Mouse (Mus musculus) intestine, embryonic 15.5 days (tissue): ENCODE measurements at regions not wholly inside any gene's neighbourhood (a gene's known extent, or its start where the extent isn't known, plus 50 kb on each side); places are given as distances from the start of the nearest gene placed in this dataset.

ENCODE experiments used
- ATAC-seq: fragments of 200-750 bp; cut with Nextera tagmentation; 2 replicates; pipeline ENCODE4 v1.8.0; 2017; ENCODE audit warnings: moderate TSS enrichment, moderate library complexity
- H3K27ac ChIP-seq: fragments of 300-500 bp; sonication (generic); 2 replicates; pipeline ENCODE4 v1.5.1; 2015; ENCODE audit warnings: mild to moderate bottlenecking, inconsistent platforms
- H3K27me3 ChIP-seq: fragments of 300-500 bp; sonication (generic); replicated peaks from 2 replicates; pipeline ENCODE4 v1.6.1; 2015; ENCODE audit warnings: inconsistent platforms
- H3K36me3 ChIP-seq: fragments of 300-500 bp; sonication (generic); 2 replicates; pipeline ENCODE4 v1.6.1; 2015; ENCODE audit warnings: inconsistent platforms
- H3K4me1 ChIP-seq: fragments of 300-500 bp; sonication (generic); replicated peaks from 2 replicates; pipeline ENCODE4 v1.6.1; 2015; ENCODE audit warnings: inconsistent platforms
- H3K4me2 ChIP-seq: fragments of 300-500 bp; sonication (generic); replicated peaks from 2 replicates; pipeline ENCODE4 v1.6.1; 2015; ENCODE audit warnings: mild to moderate bottlenecking, inconsistent platforms
- H3K4me3 ChIP-seq: fragments of 300-500 bp; sonication (generic); replicated peaks from 2 replicates; pipeline ENCODE4 v1.5.1; 2015; ENCODE audit warnings: inconsistent platforms
- H3K9ac ChIP-seq: fragments of 300-500 bp; sonication (generic); 2 replicates; pipeline ENCODE4 v1.6.1; 2015; ENCODE audit warnings: inconsistent platforms
- H3K9me3 ChIP-seq: fragments of 300-500 bp; sonication (generic); 2 replicates; pipeline ENCODE4 v1.6.1; 2016; ENCODE audit warnings: inconsistent platforms
- WGBS: fragments of 180-500 bp; shearing (Covaris S2); methylation state at CpG from one replicate; pipeline ENCODE4 v1.1.7; 2015; 5-methylcytosine and 5-hydroxymethylcytosine counted together

- no peak for ATAC-seq
Observed at GRCm38 (mm10) chr10:91889864-91890263, 708.7 kb upstream of the Tmpo start.

DNA sequence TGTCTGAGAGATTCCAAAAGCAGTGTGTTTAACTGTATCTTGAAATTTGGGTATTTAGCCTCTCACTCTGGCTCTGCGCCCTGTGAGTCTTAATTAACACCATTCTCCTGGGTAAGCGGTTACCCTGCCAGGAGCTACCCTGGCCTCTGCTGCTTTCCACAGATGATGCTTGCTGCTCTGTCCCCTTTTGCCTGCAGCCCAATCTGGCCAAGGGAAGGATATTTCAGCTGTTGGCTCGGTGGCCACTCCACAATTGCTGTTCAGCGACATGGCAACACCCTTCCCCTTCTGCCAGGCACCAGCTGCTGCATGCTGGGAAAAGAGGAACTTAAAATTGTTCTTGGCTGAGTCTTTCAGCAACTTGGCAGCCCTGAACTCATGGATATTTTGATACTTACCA lies 707.4 kb upstream of the Tmpo start:
- no peak for ATAC-seq
- no peak overlapping the region for H3K4me3 ChIP-seq
- no peak overlapping the region for H3K9ac ChIP-seq
- 81% methylated on average over 4 of the region's 4 CpGs for WGBS
- no peaks in the 10 kb centered on the region for H3K27me3 ChIP-seq
- H3K4me1 ChIP-seq, result no peaks in the 10 kb centered on the region
- no peaks in the 10 kb centered on the region for H3K36me3 ChIP-seq
- H3K4me2 ChIP-seq, result no peak overlapping the region
- H3K27ac ChIP-seq, result no peak overlapping the region
- no peaks in the 10 kb centered on the region for H3K9me3 ChIP-seq

More at GRCm38 (mm10) chr10:91889864-91890263, 708.7 kb upstream of the Tmpo start:
- Histone ChIP-seq H3K36me3 (no peaks in the 10 kb centered on the region), H3K4me3 (no peak overlapping the region), H3K9me3 (no peaks in the 10 kb centered on the region), H3K4me2 (no peak overlapping the region), H3K4me1 (no peaks in the 10 kb centered on the region), H3K27ac (no peak overlapping the region), H3K27me3 (no peaks in the 10 kb centered on the region), H3K9ac (no peak overlapping the region)
- 79% methylated on average over 6 of the region's 6 CpGs for WGBS

DNA sequence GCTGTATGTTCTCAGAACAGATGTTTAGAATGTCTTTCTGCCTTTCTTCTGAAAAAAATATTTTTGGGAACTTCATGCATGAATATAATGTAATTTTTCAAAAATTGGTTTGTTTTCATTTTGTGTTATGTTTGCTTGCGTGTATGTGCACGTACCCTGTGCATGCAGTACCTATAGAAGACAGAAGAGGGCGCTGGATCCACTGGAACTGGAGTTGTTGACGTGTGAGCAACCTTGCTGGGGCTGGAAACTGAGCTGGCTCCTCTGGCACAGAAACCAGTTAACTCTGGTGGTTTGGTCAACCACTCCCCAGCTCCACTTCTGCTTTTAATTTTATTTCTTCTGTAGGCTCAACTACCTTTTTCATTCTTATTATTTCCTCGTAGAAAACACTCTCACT lies 702.0 kb upstream of the Tmpo start:
- H3K4me3 ChIP-seq, result no peak overlapping the region
- no peak overlapping the region for H3K27ac ChIP-seq
- no peaks in the 10 kb centered on the region for H3K9me3 ChIP-seq
- H3K9ac ChIP-seq, result no peak overlapping the region
- 64% methylated on average over 5 of the region's 5 CpGs for WGBS
- no peaks in the 10 kb centered on the region for H3K27me3 ChIP-seq
- no peaks in the 10 kb centered on the region for H3K4me1 ChIP-seq
- H3K4me2 ChIP-seq, result no peak overlapping the region
- no peaks in the 10 kb centered on the region for H3K36me3 ChIP-seq
- no peak for ATAC-seq

DNA sequence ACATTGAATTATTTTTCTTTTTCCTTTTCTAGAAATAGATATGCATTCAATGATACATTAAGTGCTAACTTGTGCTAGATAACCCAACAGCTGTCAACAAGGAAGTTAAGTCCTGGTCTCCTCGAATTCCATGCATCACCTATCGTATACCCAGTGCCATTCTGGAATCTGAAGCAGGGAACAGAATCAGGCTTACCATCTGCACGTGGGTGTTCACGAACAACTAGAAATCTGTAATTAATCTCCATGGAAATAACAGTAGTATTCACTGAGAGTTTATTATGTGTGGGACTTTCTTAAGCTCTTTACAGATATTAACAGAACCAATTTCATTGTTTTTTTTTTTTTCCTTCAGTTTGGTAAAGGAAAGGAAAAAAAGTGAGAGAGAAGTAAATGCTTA lies 701.4 kb upstream of the Tmpo start:
- no peaks in the 10 kb centered on the region for H3K27me3 ChIP-seq
- no peaks in the 10 kb centered on the region for H3K36me3 ChIP-seq
- no peak overlapping the region for H3K4me3 ChIP-seq
- H3K9me3 ChIP-seq, result no peaks in the 10 kb centered on the region
- H3K4me2 ChIP-seq, result no peak overlapping the region
- no peak overlapping the region for H3K9ac ChIP-seq
- WGBS, result 84% methylated on average over 4 of the region's 4 CpGs
- H3K27ac ChIP-seq, result no peak overlapping the region
- H3K4me1 ChIP-seq, result no peaks in the 10 kb centered on the region
- no peak for ATAC-seq

DNA sequence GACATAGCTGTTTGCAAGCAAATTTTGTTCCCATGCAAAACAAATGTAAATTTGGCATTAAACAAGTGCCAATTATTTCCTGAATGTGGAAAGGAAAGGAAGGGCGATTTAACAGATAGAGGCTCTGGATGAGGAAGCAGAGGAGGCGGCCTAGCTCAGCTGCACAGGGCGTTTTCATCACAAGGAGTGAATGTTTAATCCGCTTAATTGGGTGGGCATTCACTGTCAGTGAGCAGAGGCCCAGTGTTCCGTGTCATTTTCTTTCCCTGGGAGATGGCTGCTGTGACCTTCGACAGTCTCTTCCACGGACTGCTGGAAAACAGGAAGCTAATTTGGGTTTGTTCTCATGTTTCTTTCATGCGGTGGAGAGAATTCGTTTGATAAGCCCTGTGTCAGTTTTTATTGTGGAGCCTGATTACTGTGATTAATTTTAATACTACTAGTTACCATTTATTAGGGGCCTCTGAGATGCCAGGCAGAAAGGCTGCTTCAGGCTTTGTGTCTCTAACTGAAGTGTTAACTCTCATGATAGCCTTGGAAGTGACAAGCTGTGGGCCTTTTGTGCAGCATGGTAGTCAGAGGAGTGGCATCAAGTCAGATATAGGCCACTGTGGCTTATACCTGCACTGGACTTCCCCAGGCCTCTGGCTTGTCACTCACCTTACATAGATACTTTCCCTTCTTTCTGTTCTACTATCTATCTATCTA lies 700.6 kb upstream of the Tmpo start:
- H3K27me3 ChIP-seq, result no peaks in the 10 kb centered on the region
- H3K9me3 ChIP-seq, result no peaks in the 10 kb centered on the region
- H3K4me1 ChIP-seq, result no peaks in the 10 kb centered on the region
- no peak overlapping the region for H3K4me3 ChIP-seq
- ATAC-seq, result no peak
- no peak overlapping the region for H3K27ac ChIP-seq
- H3K9ac ChIP-seq, result no peak overlapping the region
- H3K4me2 ChIP-seq, result no peak overlapping the region
- WGBS, result 55% methylated on average over 9 of the region's 9 CpGs
- H3K36me3 ChIP-seq, result no peaks in the 10 kb centered on the region

- no peak for ATAC-seq
- Histone ChIP-seq H3K27me3 (no peaks in the 10 kb centered on the region), H3K4me2 (no peak overlapping the region), H3K36me3 (no peaks in the 10 kb centered on the region), H3K4me1 (no peaks in the 10 kb centered on the region), H3K4me3 (no peak overlapping the region), H3K9me3 (no peaks in the 10 kb centered on the region), H3K9ac (no peak overlapping the region), H3K27ac (no peak overlapping the region)
- WGBS, result 78% methylated on average over 3 of the region's 3 CpGs
Observed at GRCm38 (mm10) chr10:91875450-91875849, 694.3 kb upstream of the Tmpo start.

GRCm38 (mm10) chr10:91871244-91871643 lies 690.1 kb upstream of the Tmpo start:
- Histone ChIP-seq H3K9ac (no peak overlapping the region), H3K27ac (no peak overlapping the region), H3K27me3 (no peaks in the 10 kb centered on the region), H3K4me1 (no peaks in the 10 kb centered on the region), H3K36me3 (no peaks in the 10 kb centered on the region), H3K9me3 (no peaks in the 10 kb centered on the region), H3K4me3 (no peak overlapping the region), H3K4me2 (no peak overlapping the region)
- ATAC-seq, result no peak
- WGBS, result 56% methylated on average over 4 of the region's 4 CpGs

DNA sequence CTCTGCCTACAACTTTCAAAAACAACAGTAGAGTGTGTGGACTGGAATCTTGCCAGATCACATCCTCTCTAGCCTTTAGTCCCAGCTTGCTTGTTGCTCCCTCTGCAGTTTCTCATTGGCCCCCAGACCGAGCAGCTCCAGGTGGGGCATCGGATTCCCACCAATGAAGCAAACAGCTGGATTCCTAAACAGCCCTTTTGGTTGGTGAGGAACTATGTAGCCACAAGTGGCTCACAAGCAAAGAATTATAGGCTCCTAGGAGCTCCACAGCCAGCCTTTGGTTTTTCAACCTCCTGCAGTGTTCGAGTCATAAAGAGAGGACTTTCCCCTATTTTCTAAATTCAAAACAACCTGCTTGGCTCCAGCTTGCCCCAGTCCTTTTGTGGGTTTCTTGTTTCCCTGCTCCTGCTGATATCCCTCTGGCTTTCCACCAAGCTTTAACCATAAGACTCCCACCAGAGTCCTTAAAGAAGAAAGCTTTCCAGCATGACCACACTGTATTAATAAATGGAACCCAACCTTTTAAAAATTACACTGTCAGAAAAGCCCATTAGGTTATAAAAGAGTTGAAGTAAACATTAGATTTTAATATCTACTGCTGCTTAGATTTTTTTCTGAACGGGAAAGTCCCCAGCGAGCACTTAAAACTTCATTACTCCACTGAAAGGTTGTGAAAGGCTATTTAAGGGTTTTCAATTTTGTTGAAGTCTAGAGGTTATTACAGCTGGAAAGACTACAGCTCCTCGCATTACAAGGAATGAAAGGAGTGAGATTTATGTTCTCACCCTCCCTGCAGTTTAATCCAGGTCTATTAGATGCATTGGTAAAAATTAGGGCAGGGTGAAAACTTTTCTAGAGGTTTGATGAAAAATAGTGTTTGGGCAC lies 677.8 kb upstream of the Tmpo start:
- no peak for ATAC-seq
- no peak overlapping the region for H3K27ac ChIP-seq

GRCm38 (mm10) chr10:91827074-91827473 lies 646.0 kb upstream of the Tmpo start:
- no peak overlapping the region for H3K4me3 ChIP-seq
- H3K4me1 ChIP-seq, result no peaks in the 10 kb centered on the region
- no peak for ATAC-seq
- no peak overlapping the region for H3K4me2 ChIP-seq
- H3K27ac ChIP-seq, result no peak overlapping the region
- H3K9me3 ChIP-seq, result no peaks in the 10 kb centered on the region
- no peak overlapping the region for H3K9ac ChIP-seq
- 74% methylated on average over 3 of the region's 3 CpGs for WGBS
- no peaks in the 10 kb centered on the region for H3K27me3 ChIP-seq
- no peaks in the 10 kb centered on the region for H3K36me3 ChIP-seq

More for the DNA sequence above, 677.8 kb upstream of the Tmpo start:
- H3K27me3 ChIP-seq, result no peaks in the 10 kb centered on the region
- H3K36me3 ChIP-seq, result no peaks in the 10 kb centered on the region
- no peaks in the 10 kb centered on the region for H3K4me1 ChIP-seq
- H3K4me3 ChIP-seq, result no peak overlapping the region
- H3K9ac ChIP-seq, result no peak overlapping the region
- H3K4me2 ChIP-seq, result no peak overlapping the region
- H3K9me3 ChIP-seq, result no peaks in the 10 kb centered on the region
- WGBS, result 46% methylated on average over 6 of the region's 6 CpGs

GRCm38 (mm10) chr10:91823499-91823898 lies 642.4 kb upstream of the Tmpo start:
- H3K36me3 ChIP-seq, result no peaks in the 10 kb centered on the region
- no peak overlapping the region for H3K9ac ChIP-seq
- H3K4me3 ChIP-seq, result no peak overlapping the region
- H3K9me3 ChIP-seq, result no peaks in the 10 kb centered on the region
- H3K27me3 ChIP-seq, result no peaks in the 10 kb centered on the region
- WGBS, result 93% methylated on average over 5 of the region's 5 CpGs
- H3K4me2 ChIP-seq, result no peak overlapping the region
- H3K4me1 ChIP-seq, result no peaks in the 10 kb centered on the region
- ATAC-seq, result no peak
- no peak overlapping the region for H3K27ac ChIP-seq

DNA sequence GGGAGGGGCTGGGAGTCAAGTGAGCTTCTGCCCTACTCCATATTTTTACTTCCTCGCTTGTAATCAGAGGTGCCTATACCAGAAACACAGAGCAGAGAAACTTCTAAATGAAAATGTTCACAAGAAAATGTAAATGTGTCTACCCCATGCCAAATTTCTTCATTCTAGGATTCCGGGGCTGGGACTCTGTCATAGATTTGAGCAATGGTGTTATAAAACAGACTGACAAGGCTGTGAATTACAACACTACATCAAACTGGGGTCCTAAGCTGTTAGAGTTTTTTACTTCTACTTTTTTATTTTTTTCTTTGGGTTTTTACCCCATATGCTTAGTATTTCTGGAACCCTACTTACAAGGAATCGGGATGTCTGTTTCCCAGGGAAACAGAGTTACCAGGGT lies 623.8 kb upstream of the Tmpo start:
- Histone ChIP-seq H3K4me1 (no peaks in the 10 kb centered on the region), H3K27me3 (no peaks in the 10 kb centered on the region), H3K4me3 (no peak overlapping the region), H3K36me3 (no peaks in the 10 kb centered on the region), H3K9ac (no peak overlapping the region), H3K27ac (no peak overlapping the region), H3K9me3 (no peaks in the 10 kb centered on the region), H3K4me2 (no peak overlapping the region)
- ATAC-seq, result no peak
- 68% methylated on average over 3 of the region's 3 CpGs for whole genome bisulfite sequencing
